Mouse (Mus musculus) cortical plate, adult 2 months (tissue): ENCODE measurements at regions not wholly inside any gene's neighbourhood (a gene's known extent, or its start where the extent isn't known, plus 50 kb on each side); places are given as distances from the start of the nearest gene placed in this dataset.

Experiments
- CTCF ChIP-seq: fragments of 200-500 bp; IDR thresholded peaks from 2 replicates; pipeline ENCODE4 v1.5.1; 2011; ENCODE audit warnings: mild to moderate bottlenecking, control low read depth, low read length; ENCODE audit not compliant: insufficient read depth; ENCODE audit errors: extremely low read depth
- POLR2A ChIP-seq: fragments of 200-500 bp; IDR thresholded peaks from 2 replicates; pipeline ENCODE4 v1.6.1; 2011; ENCODE audit warnings: mild to moderate bottlenecking, low read length, control low read depth; ENCODE audit not compliant: insufficient read depth; ENCODE audit errors: extremely low read depth

- TF ChIP-seq POLR2A (no peak), CTCF (no peak)
These were observed 426.4 kb downstream of the Hsfy2 start for GRCm38 (mm10) chr1:56210712-56211371.
